Mouse (Mus musculus) midbrain, postnatal 0 days (tissue): ENCODE measurements around the gene Il17a. TPM values are rescaled to one million over a fixed set of nuclear protein-coding genes. Genes with fewer than 3 reads are reported as not detected.
A peak's percentile ranks its signal among the peaks of the same experiment; 100 is the strongest.

Source experiments
- ATAC-seq: fragments of 200-750 bp; cut with Nextera tagmentation; 2 replicates; pipeline ENCODE4 v1.8.0; 2017; ENCODE audit warnings: moderate number of reproducible peaks, mild to moderate bottlenecking, moderate TSS enrichment, moderate library complexity; ENCODE audit not compliant: low FRiP score
- DNase-seq: peaks from one replicate; pipeline ENCODE4 v3.0.0-alpha.2; 2015; ENCODE audit warnings: low spot score
- H3K27ac ChIP-seq: fragments of 300-500 bp; sonication (generic); 2 replicates; pipeline ENCODE4 v1.5.1; 2014; ENCODE audit warnings: low read depth, mild to moderate bottlenecking, low read length, mixed read lengths
- H3K27me3 ChIP-seq: fragments of 300-500 bp; sonication (generic); 2 replicates; pipeline ENCODE4 v1.6.1; 2014; ENCODE audit warnings: low read length, control low read depth, mixed read lengths; ENCODE audit not compliant: insufficient read depth
- H3K36me3 ChIP-seq: fragments of 300-500 bp; sonication (generic); 2 replicates; pipeline ENCODE4 v1.6.1; 2014; ENCODE audit warnings: low read length, control low read depth, mixed read lengths; ENCODE audit not compliant: insufficient read depth
- H3K4me1 ChIP-seq: fragments of 300-500 bp; sonication (generic); 2 replicates; pipeline ENCODE4 v1.6.1; 2014; ENCODE audit warnings: mild to moderate bottlenecking, control low read depth, antibody characterized with exemption, low read length, mixed read lengths; ENCODE audit not compliant: insufficient read depth
- H3K4me2 ChIP-seq: fragments of 300-500 bp; sonication (generic); 2 replicates; pipeline ENCODE4 v1.6.1; 2014; ENCODE audit warnings: low read depth, mild to moderate bottlenecking, low read length, mixed read lengths; ENCODE audit not compliant: poor library complexity, severe bottlenecking
- H3K4me3 ChIP-seq: fragments of 300-500 bp; sonication (generic); 2 replicates; pipeline ENCODE4 v1.5.1; 2014; ENCODE audit warnings: low read depth, mild to moderate bottlenecking, low read length, moderate library complexity
- H3K9ac ChIP-seq: fragments of 300-500 bp; sonication (generic); replicated peaks from 2 replicates; pipeline ENCODE4 v1.6.1; 2014; ENCODE audit warnings: mild to moderate bottlenecking, low read length, moderate library complexity, mixed read lengths; ENCODE audit not compliant: poor library complexity, severe bottlenecking
- H3K9me3 ChIP-seq: fragments of 300-500 bp; sonication (generic); 2 replicates; pipeline ENCODE4 v1.6.1; 2016; ENCODE audit warnings: low read length, control low read depth
- CTCF ChIP-seq: IDR thresholded peaks from 2 replicates; pipeline ENCODE4 v1.5.1; 2016; ENCODE audit warnings: antibody characterized with exemption, mild to moderate bottlenecking
- WGBS: fragments of 180-500 bp; shearing (Covaris S2); extraction: QIAGEN DNeasy Blood & Tissue Kit; methylation state at CpG from one replicate; pipeline ENCODE4 v1.1.7; 2014; 5-methylcytosine and 5-hydroxymethylcytosine counted together
- polyA plus RNA-seq: library from polyadenylated mRNA; unstranded; fragments of >200 nt; fragmentation: Nextera tagmentation; extraction: Ambion mirVana; gene quantifications from 2 replicates; pipeline ENCODE4 v1.2.1, GENCODE M21; 2015
- total RNA-seq: library from RNA; depleted of rRNA; stranded (reverse); fragments of >200 nt; gene quantifications from 2 replicates; pipeline ENCODE4 v1.2.3, GENCODE M21; 2014

The Il17a gene
- total and polyA plus RNA-seq, 2 experiments from 2014 or later: not detected

DNA sequence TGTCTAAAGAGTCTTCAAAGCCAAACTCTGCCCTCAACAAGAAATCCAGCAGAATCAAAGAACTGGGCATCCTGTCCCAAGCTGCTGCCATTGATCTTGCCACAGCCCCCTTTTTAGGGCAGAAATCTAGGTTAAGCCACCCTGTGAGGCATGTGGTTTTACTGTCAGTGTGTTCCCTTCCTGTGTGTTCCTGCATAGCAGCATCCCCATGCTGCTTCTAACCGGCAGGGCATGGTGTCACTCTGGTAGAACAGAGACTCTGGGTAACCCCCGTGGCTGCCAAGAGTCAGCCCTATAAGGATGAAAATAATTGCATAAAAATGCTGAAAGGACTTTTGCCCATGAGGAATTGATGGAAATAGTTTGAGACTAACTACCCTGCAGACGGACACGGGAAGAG lies 44.8 kb upstream of the Il17a start:
- DNase-seq: no peak
- 88% methylated on average over 4 of the region's 4 CpGs for WGBS
- TF ChIP-seq CTCF: no peak
- no peaks in the 10 kb centered on the region for H3K4me1 ChIP-seq
- H3K27ac ChIP-seq: no peak overlapping the region
- no peaks in the 10 kb centered on the region for H3K9me3 ChIP-seq
- H3K4me3 ChIP-seq: no peak overlapping the region
- H3K4me2 ChIP-seq: no peak overlapping the region
- no peaks in the 10 kb centered on the region for H3K36me3 ChIP-seq
- no peaks in the 10 kb centered on the region for H3K27me3 ChIP-seq
- no peak overlapping the region for H3K9ac ChIP-seq
- ATAC-seq: no peak

DNA sequence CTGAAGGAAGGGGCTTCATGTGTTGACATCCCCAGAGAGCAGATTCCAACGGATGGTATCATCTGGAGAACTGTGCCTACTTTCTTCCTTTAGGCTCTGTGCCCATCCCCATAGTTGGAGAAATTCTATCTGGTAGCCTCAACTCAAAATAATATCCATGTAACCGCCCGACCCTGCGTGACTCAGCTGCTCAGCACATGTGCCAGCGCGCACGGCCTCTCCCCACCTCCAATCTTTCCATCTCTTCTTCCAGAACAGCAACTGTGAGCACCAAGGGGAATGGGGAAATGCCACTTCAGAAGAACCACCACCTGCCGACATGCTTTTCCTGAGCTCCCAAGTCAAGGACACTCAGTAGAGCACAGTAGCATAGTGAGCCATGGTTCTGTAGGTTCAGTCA lies 39.4 kb upstream of the Il17a start:
- DNase-seq (no peak), ATAC-seq (no peak)
- no peak for TF ChIP-seq CTCF
- Histone ChIP-seq H3K27ac (no peak overlapping the region), H3K9me3 (no peaks in the 10 kb centered on the region), H3K9ac (no peak overlapping the region), H3K4me2 (no peak overlapping the region), H3K4me1 (no peaks in the 10 kb centered on the region), H3K27me3 (no peaks in the 10 kb centered on the region), H3K36me3 (no peaks in the 10 kb centered on the region), H3K4me3 (no peak overlapping the region)
- WGBS: 90% methylated on average over 8 of the region's 8 CpGs

DNA sequence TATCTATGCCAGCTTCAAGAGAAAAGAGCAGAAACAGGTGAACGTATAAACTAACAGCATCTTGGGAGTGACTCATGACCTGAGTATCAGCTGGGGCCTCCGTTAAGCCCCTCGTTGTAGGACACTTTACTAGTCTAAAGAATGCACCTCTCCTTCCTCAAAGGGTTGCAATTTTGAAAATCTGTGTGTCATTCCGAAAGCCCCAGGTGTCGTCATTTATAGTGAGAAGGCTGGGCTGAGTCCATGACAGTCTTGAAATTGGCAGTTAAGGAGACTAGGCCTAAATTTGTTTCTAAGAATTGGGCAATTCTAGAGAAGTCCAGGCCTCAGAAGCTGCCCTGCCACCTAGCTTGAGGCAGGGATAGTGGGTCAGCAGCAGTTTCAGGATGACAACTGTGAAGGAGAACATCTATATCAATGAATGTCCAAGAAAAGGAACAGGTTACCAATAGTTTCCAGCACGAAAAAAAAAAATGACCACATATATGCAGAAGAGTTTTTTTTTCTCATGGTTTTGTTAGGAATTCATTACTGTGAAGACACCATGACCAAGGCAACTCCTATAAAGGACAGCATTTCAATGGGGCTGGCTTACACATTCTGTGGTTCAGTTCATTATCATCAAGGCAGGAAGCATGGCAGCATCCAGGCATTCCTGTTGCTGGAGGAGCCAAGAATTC lies 36.9 kb upstream of the Il17a start:
- H3K36me3 ChIP-seq: no peaks in the 10 kb centered on the region
- no peak for DNase-seq
- 92% methylated on average over 6 of the region's 6 CpGs for WGBS
- no peak for TF ChIP-seq CTCF
- ATAC-seq: no peak; the same call in 1 of the 2 replicates
- H3K4me3 ChIP-seq: no peak overlapping the region
- no peaks in the 10 kb centered on the region for H3K4me1 ChIP-seq
- H3K9me3 ChIP-seq: no peaks in the 10 kb centered on the region
- H3K27me3 ChIP-seq: no peaks in the 10 kb centered on the region
- H3K27ac ChIP-seq: no peak overlapping the region
- no peak overlapping the region for H3K4me2 ChIP-seq
- H3K9ac ChIP-seq: no peak overlapping the region

DNA sequence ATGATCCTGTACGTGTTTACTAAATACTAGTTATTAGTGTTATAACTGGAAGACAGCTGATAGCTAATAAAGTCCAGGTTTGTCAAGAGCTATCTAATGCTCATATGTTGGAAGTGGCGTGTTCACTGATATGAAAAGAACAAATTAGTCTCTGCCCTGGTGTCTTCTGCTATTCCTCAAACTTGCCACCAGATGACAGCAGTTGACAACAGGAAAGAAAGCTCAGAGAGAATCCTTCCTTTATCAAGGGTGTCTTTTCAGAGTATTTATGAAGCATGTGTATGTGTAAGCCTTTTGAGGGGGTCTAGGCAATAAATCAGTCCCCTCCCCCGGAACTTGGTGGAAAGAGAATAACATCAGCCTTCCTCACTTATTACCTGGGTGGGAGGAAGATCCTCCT lies 30.7 kb upstream of the Il17a start:
- Histone ChIP-seq H3K4me2 (no peak overlapping the region), H3K4me1 (no peaks in the 10 kb centered on the region), H3K27me3 (no peaks in the 10 kb centered on the region), H3K4me3 (no peak overlapping the region), H3K9me3 (no peaks in the 10 kb centered on the region), H3K9ac (no peak overlapping the region), H3K36me3 (no peaks in the 10 kb centered on the region), H3K27ac (no peak overlapping the region)
- ATAC-seq (no peak), DNase-seq (peak; percentile 54)
- 64% methylated on average over 3 of the region's 3 CpGs for WGBS
- peak; percentile 93 for TF ChIP-seq CTCF

DNA sequence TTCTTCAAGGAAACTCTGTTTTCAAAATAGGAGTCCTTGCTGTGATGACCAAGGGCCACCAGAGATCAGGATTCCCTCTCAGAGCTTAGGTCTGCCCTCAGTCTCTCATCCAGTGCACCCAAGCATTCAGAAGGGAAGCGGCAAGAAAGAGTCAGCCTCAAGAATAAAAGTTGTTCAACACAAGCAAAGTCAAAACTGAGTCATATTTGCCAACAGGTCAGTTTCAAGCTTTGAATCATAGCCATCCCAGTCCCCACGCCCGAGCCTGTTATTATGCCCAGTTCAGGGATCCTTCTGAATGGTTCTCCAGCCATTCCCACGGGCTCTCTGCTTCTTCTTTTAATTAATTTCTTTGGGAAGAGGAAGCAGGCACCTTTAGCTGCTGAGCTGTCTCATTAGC lies 5.9 kb downstream of the Il17a start:
- Histone ChIP-seq H3K36me3 (no peaks in the 10 kb centered on the region), H3K4me2 (no peak overlapping the region), H3K4me3 (no peak overlapping the region), H3K4me1 (no peaks in the 10 kb centered on the region), H3K9ac (no peak overlapping the region), H3K27me3 (no peaks in the 10 kb centered on the region), H3K9me3 (no peaks in the 10 kb centered on the region), H3K27ac (no peak overlapping the region)
- DNase-seq (no peak), ATAC-seq (no peak)
- no peak for TF ChIP-seq CTCF
- WGBS: 84% methylated on average over 4 of the region's 4 CpGs

DNA sequence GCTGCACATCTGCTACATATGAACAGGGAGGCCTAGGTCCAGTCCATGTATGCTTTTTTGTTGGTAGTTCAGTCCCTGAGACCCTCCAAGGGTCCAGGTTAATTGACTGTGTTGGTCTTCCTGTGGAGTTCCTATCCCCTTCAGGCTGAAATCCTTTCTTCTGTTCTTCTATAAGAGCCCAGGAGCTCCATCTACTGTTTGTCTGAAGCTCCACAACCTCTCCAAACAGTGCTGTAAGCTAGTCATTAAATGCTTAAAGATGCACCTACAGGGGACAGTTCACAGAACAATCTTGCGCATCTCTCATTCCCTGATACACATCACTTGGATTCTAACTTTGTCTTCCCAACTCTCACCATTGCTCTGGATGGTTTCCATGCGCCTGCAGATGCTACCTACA lies 7.8 kb downstream of the Il17a start:
- Histone ChIP-seq H3K36me3 (no peaks in the 10 kb centered on the region), H3K9ac (no peak overlapping the region), H3K4me1 (no peaks in the 10 kb centered on the region), H3K4me3 (no peak overlapping the region), H3K9me3 (no peaks in the 10 kb centered on the region), H3K27me3 (no peaks in the 10 kb centered on the region), H3K4me2 (no peak overlapping the region), H3K27ac (no peak overlapping the region)
- TF ChIP-seq CTCF: peak; percentile 29; the same call in 1 of the 2 replicates
- no peak for ATAC-seq
- DNase-seq: no peak
- WGBS: 85% methylated on average over 2 of the region's 2 CpGs
